8 mouse cellular contexts compared by ENCODE assay signal in the genomic region with DNA sequence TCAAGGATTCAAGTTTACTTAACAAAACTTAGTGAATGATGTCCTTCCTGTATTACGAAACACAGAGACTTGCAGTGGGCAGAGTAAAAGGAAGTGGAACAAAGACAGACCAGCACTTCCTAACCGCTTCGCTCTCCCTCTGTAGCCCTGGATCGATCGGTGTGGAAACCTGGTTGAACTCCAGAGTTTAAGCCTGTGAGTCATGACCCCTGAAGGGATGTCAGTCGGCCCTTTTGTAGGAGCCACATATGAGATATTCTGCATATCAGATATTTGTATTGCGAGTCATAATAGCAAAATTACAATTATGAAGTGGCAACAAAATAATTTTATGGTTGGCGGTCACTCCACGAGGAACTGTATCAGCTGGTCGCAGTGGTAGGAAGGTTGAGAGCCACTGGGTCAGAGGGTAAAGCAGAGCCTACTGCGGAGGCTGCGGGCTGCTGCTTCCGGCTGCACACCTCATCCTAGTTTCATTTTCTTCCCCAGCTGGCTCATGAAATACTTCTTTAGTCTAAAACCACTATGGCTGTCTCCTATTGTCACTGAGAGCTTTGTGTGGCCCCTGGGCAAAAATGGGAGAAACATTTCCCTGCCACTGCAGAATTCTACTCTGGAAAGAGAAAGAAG. TPM values are rescaled to one million over a fixed set of nuclear protein-coding genes. Genes with fewer than 3 reads are reported as not detected.
DNase-seq lines count a peak whose midpoint lies in the region; ATAC-seq and TF ChIP-seq lines count a peak whose summit lies in the region.
"Had no signal": no experiment of that assay in that cellular context is flagged by ENCODE, and none has a peak within 500 bp of the region (broad histone marks: within the 10 kb centered on the region; RNA-seq: fewer than 3 reads in every experiment).

No protein-coding gene starts in this region.

- no peak for TF ChIP-seq CTCF in spleen, adult 2 months (IDR thresholded peaks at IDR 0.05; ENCODE audit: extremely low read depth, insufficient read depth, insufficient read length, insufficient replicate concordance)
- no peak for TF ChIP-seq CTCF in embryonic fibroblast, embryonic 13.5 days (IDR thresholded peaks at IDR 0.05; ENCODE audit: borderline replicate concordance, insufficient read depth, low read length)

- peak overlapping the region; percentile 92 for H3K27ac ChIP-seq in spleen, adult 2 months (ENCODE audit: insufficient read depth, low read length)
- peak overlapping the region; percentile 5; the same call in 1 of the 2 replicates for H3K27ac ChIP-seq in embryonic fibroblast, embryonic 13.5 days (ENCODE audit: insufficient read depth, low read length)
- H3K27ac ChIP-seq in liver, embryonic 15.5 days (replicated peaks) = peak overlapping the region; percentile 86
- H3K27ac ChIP-seq: embryonic facial prominence, embryonic 15.5 days had no signal

- peak overlapping the region; percentile 47 for H3K9ac ChIP-seq in liver, embryonic 15.5 days
- H3K9ac ChIP-seq: embryonic facial prominence, embryonic 15.5 days had no signal

- peaks cover 4% of the 10 kb centered on the region for H3K36me3 ChIP-seq in spleen, adult 2 months (ENCODE audit: control insufficient read depth, insufficient read depth, low read length)
- peaks cover 40% of the 10 kb centered on the region for H3K36me3 ChIP-seq in liver, embryonic 15.5 days (replicated peaks)

- H3K4me1 ChIP-seq in spleen, adult 2 months (ENCODE audit: control insufficient read depth, insufficient read depth, insufficient read length) = peaks cover 13% of the 10 kb centered on the region; the same call in 1 of the 2 replicates
- H3K4me1 ChIP-seq in embryonic fibroblast, embryonic 13.5 days (ENCODE audit: control insufficient read depth, insufficient read depth, low read length) = peaks cover 30% of the 10 kb centered on the region
- H3K4me1 ChIP-seq in liver, embryonic 15.5 days (replicated peaks) = peaks cover 87% of the 10 kb centered on the region

- 0 out of 2 replicates have a peak, but pooled peaks have one; percentile 6 for TF ChIP-seq POLR2A in spleen, adult 2 months (IDR thresholded peaks at IDR 0.05; ENCODE audit: low read depth, low read length)
- TF ChIP-seq POLR2A in embryonic fibroblast, embryonic 13.5 days (IDR thresholded peaks at IDR 0.05; ENCODE audit: low read depth, low read length) = no peak

- peak overlapping the region; percentile 51 for H3K4me3 ChIP-seq in spleen, adult 2 months (ENCODE audit: extremely low read depth, insufficient read depth, insufficient read length)
- no peak overlapping the region for H3K4me3 ChIP-seq in embryonic fibroblast, embryonic 13.5 days (ENCODE audit: insufficient read depth, low read length)
- peak overlapping the region; percentile 34 for H3K4me3 ChIP-seq in liver, embryonic 15.5 days (replicated peaks)
- H3K4me3 ChIP-seq: embryonic facial prominence, embryonic 15.5 days had no signal

- peak overlapping the region; percentile 67 for H3K4me2 ChIP-seq in liver, embryonic 15.5 days
- H3K4me2 ChIP-seq: embryonic facial prominence, embryonic 15.5 days had no signal

- H3K9me3 ChIP-seq in liver, embryonic 15.5 days (replicated peaks) = no peaks in the 10 kb centered on the region
- H3K9me3 ChIP-seq: embryonic facial prominence, embryonic 15.5 days had no signal

- 0 out of 2 replicates have a peak, but pooled peaks have one; percentile 23 for ATAC-seq in liver, embryonic 15.5 days (ENCODE audit: insufficient read depth)

- peak in 1 of 2 experiments; percentile 33 for DNase-seq in spleen, adult 2 months (ENCODE audit: low read depth in 1 of 2, low spot score in 2 of 2)
- DNase-seq in spleen, postnatal 4 days (ENCODE audit: low spot score in 2 of 2) = no peak
- DNase-seq in thymus, postnatal 36 days = peak; percentile 56 to 64
- no peak for DNase-seq in cerebellum, adult 18-20 months
- DNase-seq in layer of hippocampus, postnatal 36 days = no peak

- no peaks in the 10 kb centered on the region for H3K27me3 ChIP-seq in spleen, adult 2 months (ENCODE audit: control insufficient read depth, insufficient read depth, low read length)
- no peaks in the 10 kb centered on the region for H3K27me3 ChIP-seq in liver, embryonic 15.5 days
- H3K27me3 ChIP-seq: embryonic facial prominence, embryonic 15.5 days had no signal

- 4% methylated on average over 13 of the region's 13 CpGs for whole genome bisulfite sequencing in spleen, adult 2 months
- 21% methylated on average over 13 of the region's 13 CpGs for WGBS in liver, embryonic 15.5 days (ENCODE audit: insufficient replicate concordance)

RNA-seq across cellular contexts. Expression of gene Sp2, which starts 15.7 kb away (rescaled TPM):
- polyA plus RNA-seq in spleen, adult 2 months (2012; rRNA removed) = 23.9 and 29.1 TPM in 2 replicates
- 11.9 and 12.3 TPM in 2 replicates for polyA plus RNA-seq in embryonic fibroblast, embryonic 13.5 days (2011; ENCODE audit: insufficient read length, low read depth, missing spikeins)
- 17.6 and 18.0 TPM in 2 replicates for polyA plus RNA-seq in liver, embryonic 15.5 days (2015; fragmentation: Nextera tagmentation; extraction: Ambion mirVana)
- total RNA-seq in layer of hippocampus, postnatal 36 days (2021) = 10 to 100 TPM; 12.3 to 12.6 TPM

RNA-seq across cellular contexts. Expression of gene Pnpo, which starts 23.2 kb away (rescaled TPM):
- polyA plus RNA-seq in spleen, adult 2 months (2012; rRNA removed) = 33.2 and 57.0 TPM in 2 replicates
- polyA plus RNA-seq in embryonic fibroblast, embryonic 13.5 days (2011; ENCODE audit: insufficient read length, low read depth, missing spikeins) = 6.8 and 8.3 TPM in 2 replicates
- 719 and 785 TPM in 2 replicates for polyA plus RNA-seq in liver, embryonic 15.5 days (2015; fragmentation: Nextera tagmentation; extraction: Ambion mirVana)
- 10 to 100 TPM; 29.8 to 34.5 TPM for total RNA-seq in layer of hippocampus, postnatal 36 days (2021)

RNA-seq across cellular contexts. Expression of gene Prr15l, which starts 39.1 kb away (rescaled TPM):
- 1.8 and 2.2 TPM in 2 replicates for polyA plus RNA-seq in spleen, adult 2 months (2012; rRNA removed)
- not detected in 2 replicates for polyA plus RNA-seq in embryonic fibroblast, embryonic 13.5 days (2011; ENCODE audit: insufficient read length, low read depth, missing spikeins)
- polyA plus RNA-seq in liver, embryonic 15.5 days (2015; fragmentation: Nextera tagmentation; extraction: Ambion mirVana) = 5.9 and 6.1 TPM in 2 replicates
- total RNA-seq in layer of hippocampus, postnatal 36 days (2021) = not detected

RNA-seq across cellular contexts. Expression of gene Sp6, which starts 46.2 kb away (rescaled TPM):
- polyA plus RNA-seq in spleen, adult 2 months (2012; rRNA removed) = 0.57 and 0.82 TPM in 2 replicates
- polyA plus RNA-seq in embryonic fibroblast, embryonic 13.5 days (2011; ENCODE audit: insufficient read length, low read depth, missing spikeins) = 0.33 and 0.35 TPM in 2 replicates
- 0.03 and 0.05 TPM in 2 replicates for polyA plus RNA-seq in liver, embryonic 15.5 days (2015; fragmentation: Nextera tagmentation; extraction: Ambion mirVana)
- total RNA-seq in layer of hippocampus, postnatal 36 days (2021) = 1 to 10 TPM in 1 of 2 experiments, under 1 TPM in 1; 0.78 to 1.2 TPM

RNA-seq across cellular contexts. Expression of gene Cdk5rap3, which starts 50.7 kb away (rescaled TPM):
- 31.7 and 36.0 TPM in 2 replicates for polyA plus RNA-seq in spleen, adult 2 months (2012; rRNA removed)
- 47.6 and 55.7 TPM in 2 replicates for polyA plus RNA-seq in embryonic fibroblast, embryonic 13.5 days (2011; ENCODE audit: insufficient read length, low read depth, missing spikeins)
- 33.7 and 40.6 TPM in 2 replicates for polyA plus RNA-seq in liver, embryonic 15.5 days (2015; fragmentation: Nextera tagmentation; extraction: Ambion mirVana)
- 10 to 100 TPM; 32.8 to 34.0 TPM for total RNA-seq in layer of hippocampus, postnatal 36 days (2021)

Comparison
In these comparisons a context has a peak if more than half of its experiments do, and no peak if none do; other contexts are left out.
1. DNase-seq: peak in thymus, postnatal 36 days (2 of 2); none in spleen, postnatal 4 days (0 of 2), cerebellum, adult 18-20 months (0 of 2) and layer of hippocampus, postnatal 36 days (0 of 2).
2. H3K27ac ChIP-seq: peak in every context shown above with its lines; median percentile 92 in spleen, adult 2 months; 86 in liver, embryonic 15.5 days; 5 in embryonic fibroblast, embryonic 13.5 days.
3. RNA of gene Pnpo, which starts 23.2 kb away (polyA plus RNA-seq): 719 to 785 TPM in liver, embryonic 15.5 days; 33.2 to 57.0 TPM in spleen, adult 2 months and 6.8 to 8.3 TPM in embryonic fibroblast, embryonic 13.5 days; every median in the first group is over 10 times any median in the second.